Mouse (Mus musculus) kidney, adult 2 months (tissue): Measurements from ENCODE around the gene Trpm8.

ENCODE experiments used
- CTCF ChIP-seq: fragments of 200-500 bp; conservative IDR thresholded peaks from 2 replicates; pipeline ENCODE4 v1.5.1; 2011; ENCODE audit warnings: low read depth, mild to moderate bottlenecking, control low read depth, low read length, moderate library complexity, mixed read lengths; ENCODE audit not compliant: insufficient read depth, insufficient read length
- POLR2A ChIP-seq: fragments of 200-500 bp; IDR thresholded peaks from one replicate; pipeline ENCODE4 v1.6.1; 2011; ENCODE audit warnings: low read depth, low read length, control low read depth

GRCm38 (mm10) chr1:88418943-88419342, 141.5 kb downstream of the Trpm8 start:
- TF ChIP-seq CTCF (no peak), POLR2A (no peak)
